Mouse (Mus musculus): Measurements from ENCODE around the gene Gna12. TPM values are rescaled to one million over a fixed set of nuclear protein-coding genes. Genes with fewer than 3 reads are reported as not detected.

The Gna12 gene
- polyA plus RNA-seq, 1 experiment, result 122 TPM

- TF ChIP-seq CTCF (IDR thresholded peaks at IDR 0.05; ENCODE audit: borderline replicate concordance, extremely low read depth, insufficient read depth, insufficient read length), result no peak
- TF ChIP-seq POLR2A (IDR thresholded peaks at IDR 0.05; ENCODE audit: borderline replicate concordance, extremely low read depth, insufficient read depth, insufficient read length, poor library complexity, severe bottlenecking), result no peak
- no peak for DNase-seq (ENCODE audit: low read depth)
Observed at GRCm38 (mm10) chr5:140776968-140777367, 53.3 kb downstream of the Gna12 start.

GRCm38 (mm10) chr5:140775111-140775510 lies 55.1 kb downstream of the Gna12 start:
- TF ChIP-seq CTCF (IDR thresholded peaks at IDR 0.05; ENCODE audit: borderline replicate concordance, extremely low read depth, insufficient read depth, insufficient read length) (no peak), POLR2A (IDR thresholded peaks at IDR 0.05; ENCODE audit: borderline replicate concordance, extremely low read depth, insufficient read depth, insufficient read length, poor library complexity, severe bottlenecking) (no peak)
- no peak for DNase-seq (ENCODE audit: low read depth)

GRCm38 (mm10) chr5:140772158-140772557 lies 58.1 kb downstream of the Gna12 start:
- no peak for DNase-seq (ENCODE audit: low read depth)
- TF ChIP-seq CTCF (IDR thresholded peaks at IDR 0.05; ENCODE audit: borderline replicate concordance, extremely low read depth, insufficient read depth, insufficient read length), result no peak
- TF ChIP-seq POLR2A (IDR thresholded peaks at IDR 0.05; ENCODE audit: borderline replicate concordance, extremely low read depth, insufficient read depth, insufficient read length, poor library complexity, severe bottlenecking), result no peak

- peak; percentile 67 for DNase-seq (ENCODE audit: low read depth)
- TF ChIP-seq CTCF (IDR thresholded peaks at IDR 0.05; ENCODE audit: borderline replicate concordance, extremely low read depth, insufficient read depth, insufficient read length) (no peak), POLR2A (IDR thresholded peaks at IDR 0.05; ENCODE audit: borderline replicate concordance, extremely low read depth, insufficient read depth, insufficient read length, poor library complexity, severe bottlenecking) (no peak)
Observed at GRCm38 (mm10) chr5:140771612-140772011, 58.6 kb downstream of the Gna12 start.

- peak; percentile 62 for DNase-seq (ENCODE audit: low read depth)
- TF ChIP-seq POLR2A (IDR thresholded peaks at IDR 0.05; ENCODE audit: borderline replicate concordance, extremely low read depth, insufficient read depth, insufficient read length, poor library complexity, severe bottlenecking) (no peak), CTCF (IDR thresholded peaks at IDR 0.05; ENCODE audit: borderline replicate concordance, extremely low read depth, insufficient read depth, insufficient read length) (no peak)
Observed at GRCm38 (mm10) chr5:140768333-140768732, 61.9 kb downstream of the Gna12 start.

GRCm38 (mm10) chr5:140767704-140768141 lies 62.5 kb downstream of the Gna12 start:
- DNase-seq (ENCODE audit: low read depth), result peak; percentile 87
- TF ChIP-seq POLR2A (IDR thresholded peaks at IDR 0.05; ENCODE audit: borderline replicate concordance, extremely low read depth, insufficient read depth, insufficient read length, poor library complexity, severe bottlenecking), result no peak
- TF ChIP-seq CTCF (IDR thresholded peaks at IDR 0.05; ENCODE audit: borderline replicate concordance, extremely low read depth, insufficient read depth, insufficient read length), result no peak

- TF ChIP-seq POLR2A (IDR thresholded peaks at IDR 0.05; ENCODE audit: borderline replicate concordance, extremely low read depth, insufficient read depth, insufficient read length, poor library complexity, severe bottlenecking), result no peak
- no peak for DNase-seq (ENCODE audit: low read depth)
Observed at GRCm38 (mm10) chr5:140766566-140766965, 63.7 kb downstream of the Gna12 start.

GRCm38 (mm10) chr5:140764921-140765613 lies 65.2 kb downstream of the Gna12 start:
- no peak for DNase-seq (ENCODE audit: low read depth)
- TF ChIP-seq POLR2A (IDR thresholded peaks at IDR 0.05; ENCODE audit: borderline replicate concordance, extremely low read depth, insufficient read depth, insufficient read length, poor library complexity, severe bottlenecking) (no peak), CTCF (IDR thresholded peaks at IDR 0.05; ENCODE audit: borderline replicate concordance, extremely low read depth, insufficient read depth, insufficient read length) (no peak)

- no peak for DNase-seq (ENCODE audit: low read depth)
- TF ChIP-seq POLR2A (IDR thresholded peaks at IDR 0.05; ENCODE audit: borderline replicate concordance, extremely low read depth, insufficient read depth, insufficient read length, poor library complexity, severe bottlenecking) (no peak), CTCF (IDR thresholded peaks at IDR 0.05; ENCODE audit: borderline replicate concordance, extremely low read depth, insufficient read depth, insufficient read length) (no peak)
Observed at GRCm38 (mm10) chr5:140762540-140762939, 67.7 kb downstream of the Gna12 start.

- DNase-seq (ENCODE audit: low read depth), result no peak
- no peak for TF ChIP-seq POLR2A (IDR thresholded peaks at IDR 0.05; ENCODE audit: borderline replicate concordance, extremely low read depth, insufficient read depth, insufficient read length, poor library complexity, severe bottlenecking)
- TF ChIP-seq CTCF (IDR thresholded peaks at IDR 0.05; ENCODE audit: borderline replicate concordance, extremely low read depth, insufficient read depth, insufficient read length), result no peak
Observed at GRCm38 (mm10) chr5:140758864-140759263, 71.4 kb downstream of the Gna12 start.

- TF ChIP-seq CTCF (IDR thresholded peaks at IDR 0.05; ENCODE audit: borderline replicate concordance, extremely low read depth, insufficient read depth, insufficient read length) (no peak), POLR2A (IDR thresholded peaks at IDR 0.05; ENCODE audit: borderline replicate concordance, extremely low read depth, insufficient read depth, insufficient read length, poor library complexity, severe bottlenecking) (no peak)
- DNase-seq (ENCODE audit: low read depth), result no peak
Observed at GRCm38 (mm10) chr5:140753223-140753622, 77.0 kb downstream of the Gna12 start.

GRCm38 (mm10) chr5:140752639-140753038 lies 77.6 kb downstream of the Gna12 start:
- DNase-seq (ENCODE audit: low read depth), result no peak
- TF ChIP-seq POLR2A (IDR thresholded peaks at IDR 0.05; ENCODE audit: borderline replicate concordance, extremely low read depth, insufficient read depth, insufficient read length, poor library complexity, severe bottlenecking) (no peak), CTCF (IDR thresholded peaks at IDR 0.05; ENCODE audit: borderline replicate concordance, extremely low read depth, insufficient read depth, insufficient read length) (peak; percentile 47; the same call in 1 of the 2 replicates)
